Mouse (Mus musculus) liver, embryonic 11.5 days (tissue): ENCODE data around the gene Zcchc14. TPM values are rescaled to one million over a fixed set of nuclear protein-coding genes. Genes with fewer than 3 reads are reported as not detected.
A peak's percentile ranks its signal among the peaks of the same experiment; 100 is the strongest.

Source experiments
- ATAC-seq: fragments of 200-750 bp; cut with Nextera tagmentation; replicated peaks from 2 replicates; pipeline ENCODE4 v1.8.0; 2017; ENCODE audit warnings: moderate number of reproducible peaks, mild to moderate bottlenecking, moderate TSS enrichment, moderate library complexity; ENCODE audit not compliant: low FRiP score
- DNase-seq: peaks from one replicate; pipeline ENCODE4 v3.0.0-alpha.2; 2017; ENCODE audit warnings: low spot score
- H3K27ac ChIP-seq: fragments of 300-500 bp; sonication (generic); 2 replicates; pipeline ENCODE4 v1.5.1; 2014; ENCODE audit warnings: mild to moderate bottlenecking, low read depth, low read length, control low read depth
- H3K27me3 ChIP-seq: fragments of 300-500 bp; sonication (generic); replicated peaks from 2 replicates; pipeline ENCODE4 v1.6.1; 2014; ENCODE audit warnings: low read length, mixed read lengths; ENCODE audit not compliant: control insufficient read depth, insufficient read depth
- H3K36me3 ChIP-seq: fragments of 300-500 bp; sonication (generic); 2 replicates; pipeline ENCODE4 v1.6.1; 2014; ENCODE audit warnings: mild to moderate bottlenecking, low read length, moderate library complexity, mixed read lengths; ENCODE audit not compliant: control insufficient read depth, insufficient read depth
- H3K4me1 ChIP-seq: fragments of 300-500 bp; sonication (generic); replicated peaks from 2 replicates; pipeline ENCODE4 v1.6.1; 2014; ENCODE audit warnings: low read length, mixed read lengths; ENCODE audit not compliant: control insufficient read depth, insufficient read depth
- H3K4me2 ChIP-seq: fragments of 300-500 bp; sonication (generic); 2 replicates; pipeline ENCODE4 v1.6.1; 2014; ENCODE audit warnings: mild to moderate bottlenecking, control low read depth, moderate library complexity
- H3K4me3 ChIP-seq: fragments of 300-500 bp; sonication (generic); 2 replicates; pipeline ENCODE4 v1.5.1; 2014; ENCODE audit warnings: low read depth, low read length, control low read depth
- H3K9ac ChIP-seq: fragments of 300-500 bp; sonication (generic); 2 replicates; pipeline ENCODE4 v1.6.1; 2014; ENCODE audit warnings: low read depth, low read length, control low read depth
- H3K9me3 ChIP-seq: fragments of 300-500 bp; sonication (generic); 2 replicates; pipeline ENCODE4 v1.6.1; 2016; ENCODE audit warnings: low read length, inconsistent platforms, mixed read lengths; ENCODE audit not compliant: control insufficient read depth
- WGBS: fragments of 180-500 bp; shearing (Covaris S2); extraction: QIAGEN DNeasy Blood & Tissue Kit; methylation state at CpG from one replicate; pipeline ENCODE4 v1.1.7; 2014; 5-methylcytosine and 5-hydroxymethylcytosine counted together
- polyA plus RNA-seq: library from polyadenylated mRNA; unstranded; fragments of >200 nt; fragmentation: Nextera tagmentation; extraction: Ambion mirVana; gene quantifications from 2 replicates; pipeline ENCODE4 v1.2.1, GENCODE M21; 2014

Zcchc14 gene
- polyA plus RNA-seq, 1 experiment from 2014 or later: 6.2 TPM

GRCm38 (mm10) chr8:121654966-121655494, 2.3 kb upstream of the Zcchc14 start:
- WGBS: 72% methylated on average over 14 of the region's 14 CpGs
- Histone ChIP-seq H3K4me2 (no peak overlapping the region), H3K9me3 (no peaks in the 10 kb centered on the region), H3K4me3 (no peak overlapping the region), H3K4me1 (peaks cover 20% of the 10 kb centered on the region), H3K36me3 (no peaks in the 10 kb centered on the region), H3K27me3 (peaks cover 59% of the 10 kb centered on the region), H3K27ac (no peak overlapping the region), H3K9ac (no peak overlapping the region)
- DNase-seq: no peak
- no peak for ATAC-seq

GRCm38 (mm10) chr8:121654131-121654530, 1.4 kb upstream of the Zcchc14 start:
- Histone ChIP-seq H3K9me3 (no peaks in the 10 kb centered on the region), H3K4me1 (peaks cover 22% of the 10 kb centered on the region), H3K36me3 (no peaks in the 10 kb centered on the region), H3K4me3 (no peak overlapping the region), H3K9ac (no peak overlapping the region), H3K27me3 (peaks cover 64% of the 10 kb centered on the region), H3K27ac (no peak overlapping the region), H3K4me2 (peak overlapping the region; percentile 81; the same call in 1 of the 2 replicates)
- ATAC-seq (no peak), DNase-seq (no peak)
- WGBS: 76% methylated on average over 4 of the region's 4 CpGs

GRCm38 (mm10) chr8:121653340-121654019, 779 bp upstream of the Zcchc14 start:
- peak overlapping the region; percentile 68 for H3K4me3 ChIP-seq
- peaks cover 22% of the 10 kb centered on the region for H3K4me1 ChIP-seq
- peak overlapping the region; percentile 51 for H3K9ac ChIP-seq
- WGBS: 8% methylated on average over 31 of the region's 31 CpGs
- H3K9me3 ChIP-seq: no peaks in the 10 kb centered on the region
- peak overlapping the region; percentile 81 for H3K4me2 ChIP-seq
- H3K36me3 ChIP-seq: no peaks in the 10 kb centered on the region
- H3K27ac ChIP-seq: peak overlapping the region; percentile 63; the same call in 1 of the 2 replicates
- no peak; the same call in 1 of the 2 replicates for ATAC-seq
- DNase-seq: no peak
- H3K27me3 ChIP-seq: peaks cover 64% of the 10 kb centered on the region

GRCm38 (mm10) chr8:121651874-121652361, 783 bp downstream of the Zcchc14 start:
- Histone ChIP-seq H3K9ac (peak overlapping the region; percentile 56), H3K4me3 (peak overlapping the region; percentile 64), H3K27me3 (peaks cover 62% of the 10 kb centered on the region), H3K4me1 (peaks cover 22% of the 10 kb centered on the region), H3K4me2 (peak overlapping the region; percentile 79), H3K36me3 (no peaks in the 10 kb centered on the region), H3K27ac (no peak overlapping the region), H3K9me3 (no peaks in the 10 kb centered on the region)
- ATAC-seq (no peak), DNase-seq (peak; percentile 64)
- WGBS: under 1% methylated on average over 56 of the region's 56 CpGs

- no peaks in the 10 kb centered on the region for H3K9me3 ChIP-seq
- H3K9ac ChIP-seq: peak overlapping the region; percentile 56
- no peak for DNase-seq
- peaks cover 61% of the 10 kb centered on the region for H3K27me3 ChIP-seq
- H3K36me3 ChIP-seq: no peaks in the 10 kb centered on the region
- peak overlapping the region; percentile 79 for H3K4me2 ChIP-seq
- WGBS: 20% methylated on average over 47 of the region's 47 CpGs
- no peak overlapping the region for H3K27ac ChIP-seq
- no peak for ATAC-seq
- H3K4me3 ChIP-seq: peak overlapping the region; percentile 64
- H3K4me1 ChIP-seq: peaks cover 22% of the 10 kb centered on the region
These were observed 1.3 kb downstream of the Zcchc14 start for GRCm38 (mm10) chr8:121651308-121651873.

- ATAC-seq (no peak), DNase-seq (no peak)
- Histone ChIP-seq H3K9me3 (no peaks in the 10 kb centered on the region), H3K4me3 (peak overlapping the region; percentile 64), H3K27me3 (peaks cover 61% of the 10 kb centered on the region), H3K9ac (no peak overlapping the region), H3K4me1 (peaks cover 22% of the 10 kb centered on the region), H3K36me3 (no peaks in the 10 kb centered on the region), H3K27ac (no peak overlapping the region), H3K4me2 (peak overlapping the region; percentile 79)
- 50% methylated on average over 20 of the region's 20 CpGs for WGBS
These were observed 2.1 kb downstream of the Zcchc14 start for GRCm38 (mm10) chr8:121650389-121651307.

GRCm38 (mm10) chr8:121649904-121650303, 2.8 kb downstream of the Zcchc14 start:
- no peaks in the 10 kb centered on the region for H3K36me3 ChIP-seq
- no peak overlapping the region for H3K9ac ChIP-seq
- peaks cover 55% of the 10 kb centered on the region for H3K27me3 ChIP-seq
- ATAC-seq: no peak
- no peak for DNase-seq
- H3K4me1 ChIP-seq: peaks cover 22% of the 10 kb centered on the region
- WGBS: 72% methylated on average over 10 of the region's 10 CpGs
- no peak overlapping the region for H3K4me3 ChIP-seq
- no peak overlapping the region for H3K27ac ChIP-seq
- H3K9me3 ChIP-seq: no peaks in the 10 kb centered on the region
- H3K4me2 ChIP-seq: peak overlapping the region; percentile 79

- no peak overlapping the region for H3K9ac ChIP-seq
- H3K27me3 ChIP-seq: peaks cover 50% of the 10 kb centered on the region
- WGBS: 76% methylated on average over 5 of the region's 5 CpGs
- H3K9me3 ChIP-seq: no peaks in the 10 kb centered on the region
- ATAC-seq: no peak
- peak overlapping the region; percentile 79 for H3K4me2 ChIP-seq
- no peak overlapping the region for H3K4me3 ChIP-seq
- DNase-seq: no peak
- no peak overlapping the region for H3K27ac ChIP-seq
- H3K36me3 ChIP-seq: no peaks in the 10 kb centered on the region
- H3K4me1 ChIP-seq: peaks cover 22% of the 10 kb centered on the region
These were observed 3.3 kb downstream of the Zcchc14 start for GRCm38 (mm10) chr8:121649423-121649822.
